Mouse (Mus musculus) liver, embryonic 13.5 days (tissue): Measurements from ENCODE around the gene Krt8. TPM values are rescaled to one million over a fixed set of nuclear protein-coding genes. Genes with fewer than 3 reads are reported as not detected.

Source experiments
- ATAC-seq: fragments of 200-750 bp; cut with Nextera tagmentation; 2 replicates; pipeline ENCODE4 v1.8.0; 2017; ENCODE audit warnings: low read depth, mild to moderate bottlenecking, moderate number of reproducible peaks, moderate library complexity
- DNase-seq: peaks from one replicate; pipeline ENCODE4 v3.0.0; 2022
- H3K27ac ChIP-seq: fragments of 300-500 bp; sonication (generic); 2 replicates; pipeline ENCODE4 v1.5.1; 2015; ENCODE audit warnings: moderate library complexity, mild to moderate bottlenecking, inconsistent platforms
- H3K27me3 ChIP-seq: fragments of 300-500 bp; sonication (generic); 2 replicates; pipeline ENCODE4 v1.6.1; 2015; ENCODE audit warnings: mild to moderate bottlenecking, inconsistent platforms
- H3K36me3 ChIP-seq: fragments of 300-500 bp; sonication (generic); 2 replicates; pipeline ENCODE4 v1.6.1; 2015; ENCODE audit warnings: mild to moderate bottlenecking, inconsistent platforms
- H3K4me1 ChIP-seq: fragments of 300-500 bp; sonication (generic); replicated peaks from 2 replicates; pipeline ENCODE4 v1.6.1; 2015; ENCODE audit warnings: inconsistent platforms
- H3K4me2 ChIP-seq: fragments of 300-500 bp; sonication (generic); 2 replicates; pipeline ENCODE4 v1.6.1; 2015; ENCODE audit warnings: inconsistent platforms, mild to moderate bottlenecking, moderate library complexity
- H3K4me3 ChIP-seq: fragments of 300-500 bp; sonication (generic); replicated peaks from 2 replicates; pipeline ENCODE4 v1.5.1; 2015; ENCODE audit warnings: mild to moderate bottlenecking, inconsistent platforms
- H3K9ac ChIP-seq: fragments of 300-500 bp; sonication (generic); 2 replicates; pipeline ENCODE4 v1.6.1; 2015; ENCODE audit warnings: mild to moderate bottlenecking, inconsistent platforms
- H3K9me3 ChIP-seq: fragments of 300-500 bp; sonication (generic); replicated peaks from 2 replicates; pipeline ENCODE4 v1.6.1; 2016; ENCODE audit warnings: inconsistent platforms
- WGBS: fragments of 180-500 bp; shearing (Covaris S2); methylation state at CpG from one replicate; pipeline ENCODE4 v1.1.7; 2015; ENCODE audit not compliant: insufficient replicate concordance; 5-methylcytosine and 5-hydroxymethylcytosine counted together
- polyA plus RNA-seq: library from polyadenylated mRNA; unstranded; fragments of >200 nt; fragmentation: Nextera tagmentation; extraction: Ambion mirVana; gene quantifications from 2 replicates; pipeline ENCODE4 v1.2.1, GENCODE M21; 2015

The Krt8 gene
- polyA plus RNA-seq, 1 experiment from 2014 or later: 89.5 TPM

DNA sequence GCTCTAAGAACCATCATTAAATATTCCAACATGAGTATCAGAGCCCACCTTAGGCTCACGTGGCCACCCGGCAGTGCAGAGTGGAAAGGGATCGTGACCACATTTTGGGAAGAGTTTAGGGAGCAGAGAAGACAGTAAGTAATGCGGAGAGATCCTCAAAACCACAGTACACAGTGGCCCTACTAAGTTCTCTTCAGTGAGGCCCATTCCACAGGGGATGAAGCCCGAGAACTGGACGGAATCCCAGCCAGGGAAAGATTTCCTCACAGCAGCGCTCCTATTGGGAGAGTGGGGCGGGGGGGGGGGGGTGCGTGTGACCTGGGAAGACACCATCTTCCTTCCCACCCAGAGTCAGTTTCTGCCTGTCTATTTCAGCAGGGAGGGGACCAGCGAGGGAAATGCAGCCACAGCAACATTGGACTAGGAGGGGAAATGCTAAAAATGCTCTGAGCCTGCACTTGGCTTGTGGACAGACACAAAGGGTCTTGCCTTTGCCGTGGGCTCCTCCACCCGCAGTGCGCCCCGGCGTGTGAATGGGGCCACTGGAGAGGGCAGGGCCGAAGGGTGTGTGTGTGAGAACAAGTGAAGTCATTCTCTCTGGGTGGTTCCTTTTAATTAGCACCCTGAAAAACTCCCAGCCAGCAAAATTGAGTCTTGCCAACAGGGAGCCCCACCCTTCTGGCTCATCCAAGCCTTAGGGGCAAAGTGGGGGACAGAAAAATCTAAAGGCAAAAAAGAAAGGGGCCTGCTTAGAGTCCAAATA, 30.0 kb downstream of the Krt8 start:
- H3K4me1 ChIP-seq: peaks cover 56% of the 10 kb centered on the region
- H3K4me3 ChIP-seq: no peak overlapping the region
- WGBS: 58% methylated on average over 16 of the region's 16 CpGs
- DNase-seq: no peak
- H3K27me3 ChIP-seq: peaks cover 15% of the 10 kb centered on the region; the same call in 1 of the 2 replicates
- peak overlapping the region; percentile 83; the same call in 1 of the 2 replicates for H3K27ac ChIP-seq
- no peaks in the 10 kb centered on the region for H3K9me3 ChIP-seq
- peak overlapping the region; percentile 34; the same call in 1 of the 2 replicates for H3K9ac ChIP-seq
- no peak for ATAC-seq
- H3K4me2 ChIP-seq: peak overlapping the region; percentile 26
- H3K36me3 ChIP-seq: no peaks in the 10 kb centered on the region

DNA sequence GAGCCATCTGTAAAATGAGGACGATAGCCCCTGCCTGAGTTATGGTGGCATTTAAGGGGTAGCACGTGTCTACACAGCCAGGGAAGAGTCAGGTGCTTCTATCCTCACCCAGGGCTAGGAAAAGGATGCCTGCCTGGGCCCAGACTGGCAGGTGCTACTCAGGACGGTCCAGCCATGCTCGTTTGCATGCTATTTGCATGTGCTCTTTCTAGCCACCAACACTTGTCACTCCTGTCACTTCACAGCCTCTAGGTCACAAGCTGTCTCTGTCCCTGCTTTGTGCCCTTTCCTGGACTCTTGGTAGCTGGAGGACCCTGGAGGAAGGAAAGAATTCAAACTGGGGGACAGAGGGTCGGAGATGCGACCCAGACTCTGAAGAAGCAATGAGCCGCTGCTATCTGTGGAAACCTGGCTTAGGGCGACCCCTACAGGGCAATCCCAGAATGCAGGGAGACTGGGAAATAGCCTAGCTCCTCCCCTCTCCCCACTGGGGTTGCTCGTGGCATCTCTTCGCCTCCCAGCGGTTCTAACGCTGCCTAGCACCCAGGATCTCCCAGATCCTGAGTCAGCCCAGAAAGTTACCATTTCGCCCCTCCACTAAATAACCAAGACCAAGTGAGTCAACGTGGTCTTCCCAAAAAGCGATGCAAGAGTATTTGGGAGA, 30.7 kb downstream of the Krt8 start:
- no peak overlapping the region for H3K4me2 ChIP-seq
- 14% methylated on average over 15 of the region's 15 CpGs for WGBS
- H3K4me3 ChIP-seq: no peak overlapping the region
- no peak for ATAC-seq
- H3K4me1 ChIP-seq: peaks cover 50% of the 10 kb centered on the region
- peak; percentile 85 for DNase-seq
- no peaks in the 10 kb centered on the region for H3K9me3 ChIP-seq
- H3K27ac ChIP-seq: no peak overlapping the region
- peaks cover 15% of the 10 kb centered on the region; the same call in 1 of the 2 replicates for H3K27me3 ChIP-seq
- no peaks in the 10 kb centered on the region for H3K36me3 ChIP-seq
- H3K9ac ChIP-seq: no peak overlapping the region

DNA sequence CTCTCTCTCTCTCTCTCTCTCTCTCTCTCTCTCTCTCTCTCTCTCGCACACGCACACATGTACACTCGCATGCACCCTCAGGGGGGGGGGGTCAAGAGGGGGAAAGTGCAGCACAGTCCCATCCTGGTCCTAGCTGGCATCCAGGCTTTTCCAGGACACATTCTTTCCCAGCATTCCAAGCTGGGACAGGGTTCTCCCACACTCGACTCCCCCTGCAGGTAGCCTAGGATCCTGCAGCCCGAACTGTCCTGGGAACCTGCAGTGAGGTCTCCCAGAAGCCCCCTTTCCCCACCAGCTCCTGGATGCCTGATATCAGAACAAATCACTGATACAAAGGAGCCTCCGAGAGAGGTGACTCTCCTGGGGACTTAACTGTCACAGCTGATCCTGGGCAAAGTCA, 33.7 kb downstream of the Krt8 start:
- H3K27ac ChIP-seq: no peak overlapping the region
- no peak for ATAC-seq

DNA sequence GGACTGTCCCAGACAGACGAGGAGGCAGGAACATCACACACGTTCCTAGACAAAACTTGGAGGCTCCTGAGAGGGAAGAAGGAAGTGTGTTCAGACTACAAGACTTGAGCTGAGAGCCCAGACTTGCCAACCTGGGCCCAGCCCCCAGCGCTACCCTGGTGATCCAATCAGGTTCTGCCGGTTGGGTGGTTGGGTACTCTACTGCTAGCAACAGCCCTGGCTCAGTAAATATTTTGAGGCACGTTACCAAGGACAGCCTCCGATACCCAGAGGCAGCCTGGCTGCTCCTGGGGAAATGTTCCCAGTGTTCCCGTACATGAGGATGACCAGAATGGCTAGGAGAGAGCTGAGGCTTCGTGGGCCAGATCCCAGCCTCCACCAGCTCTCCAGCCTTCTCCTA, 37.5 kb downstream of the Krt8 start:
- Histone ChIP-seq H3K9ac (no peak overlapping the region), H3K27ac (no peak overlapping the region), H3K4me3 (no peak overlapping the region), H3K9me3 (no peaks in the 10 kb centered on the region), H3K4me1 (no peaks in the 10 kb centered on the region), H3K36me3 (no peaks in the 10 kb centered on the region), H3K4me2 (no peak overlapping the region), H3K27me3 (peaks cover 8% of the 10 kb centered on the region; the same call in 1 of the 2 replicates)
- 56% methylated on average over 8 of the region's 8 CpGs for WGBS
- DNase-seq (no peak), ATAC-seq (no peak)

More for the DNA sequence above, 33.7 kb downstream of the Krt8 start:
- Histone ChIP-seq H3K4me2 (no peak overlapping the region), H3K36me3 (no peaks in the 10 kb centered on the region), H3K4me3 (no peak overlapping the region), H3K27me3 (peaks cover 15% of the 10 kb centered on the region; the same call in 1 of the 2 replicates), H3K9ac (no peak overlapping the region), H3K4me1 (peaks cover 20% of the 10 kb centered on the region), H3K9me3 (no peaks in the 10 kb centered on the region)
- DNase-seq: no peak
- WGBS: 11% methylated on average over 3 of the region's 6 CpGs

DNA sequence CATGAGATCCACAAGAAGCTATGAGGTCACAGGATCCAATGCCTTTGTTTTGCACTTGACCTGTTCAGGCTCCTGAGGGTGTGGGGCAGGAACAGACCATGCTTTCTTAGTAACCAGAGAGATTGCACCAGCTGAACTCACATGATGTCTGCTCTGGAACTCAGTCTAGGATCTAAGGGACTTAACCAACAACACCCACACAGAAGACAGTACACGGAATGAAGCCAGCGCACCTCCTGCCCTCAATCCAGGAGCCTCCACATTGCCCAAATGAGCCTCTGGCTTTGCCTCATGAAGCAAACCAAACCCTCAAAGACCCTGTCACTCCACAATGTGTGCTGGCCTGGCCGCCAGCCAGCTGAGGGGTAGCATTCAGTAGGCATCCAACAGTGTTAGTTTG, 45.4 kb downstream of the Krt8 start:
- Histone ChIP-seq H3K9me3 (no peaks in the 10 kb centered on the region), H3K36me3 (no peaks in the 10 kb centered on the region), H3K4me3 (no peak overlapping the region), H3K9ac (no peak overlapping the region), H3K27ac (no peak overlapping the region), H3K4me2 (no peak overlapping the region), H3K4me1 (no peaks in the 10 kb centered on the region), H3K27me3 (no peaks in the 10 kb centered on the region)
- DNase-seq (no peak), ATAC-seq (no peak)
- 68% methylated on average over 3 of the region's 3 CpGs for WGBS

DNA sequence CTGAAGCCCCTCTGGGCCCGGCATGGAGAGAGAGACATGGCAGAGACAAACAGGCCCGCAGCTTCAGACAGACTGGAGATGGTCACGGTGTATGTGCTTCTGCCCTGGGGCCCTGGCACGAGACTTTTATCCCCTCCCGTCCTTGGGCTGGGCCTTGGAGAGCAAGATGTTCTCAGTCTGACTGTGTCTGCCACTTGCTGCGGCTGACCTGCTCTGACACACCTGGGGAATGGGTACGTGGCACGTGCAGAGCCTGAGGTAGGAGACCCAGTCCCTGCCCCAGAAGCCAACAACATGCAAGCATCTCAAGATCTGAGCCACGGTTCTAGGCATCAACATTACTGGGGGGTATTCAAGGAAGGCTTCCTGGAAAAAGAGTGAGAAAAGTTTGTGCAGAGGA, 50.1 kb downstream of the Krt8 start, which contains the start of gene Krt78:
Krt78 (minus strand) TSS at position 101 of the 400 bp plus-strand sequence.
- ATAC-seq: no peak

DNA sequence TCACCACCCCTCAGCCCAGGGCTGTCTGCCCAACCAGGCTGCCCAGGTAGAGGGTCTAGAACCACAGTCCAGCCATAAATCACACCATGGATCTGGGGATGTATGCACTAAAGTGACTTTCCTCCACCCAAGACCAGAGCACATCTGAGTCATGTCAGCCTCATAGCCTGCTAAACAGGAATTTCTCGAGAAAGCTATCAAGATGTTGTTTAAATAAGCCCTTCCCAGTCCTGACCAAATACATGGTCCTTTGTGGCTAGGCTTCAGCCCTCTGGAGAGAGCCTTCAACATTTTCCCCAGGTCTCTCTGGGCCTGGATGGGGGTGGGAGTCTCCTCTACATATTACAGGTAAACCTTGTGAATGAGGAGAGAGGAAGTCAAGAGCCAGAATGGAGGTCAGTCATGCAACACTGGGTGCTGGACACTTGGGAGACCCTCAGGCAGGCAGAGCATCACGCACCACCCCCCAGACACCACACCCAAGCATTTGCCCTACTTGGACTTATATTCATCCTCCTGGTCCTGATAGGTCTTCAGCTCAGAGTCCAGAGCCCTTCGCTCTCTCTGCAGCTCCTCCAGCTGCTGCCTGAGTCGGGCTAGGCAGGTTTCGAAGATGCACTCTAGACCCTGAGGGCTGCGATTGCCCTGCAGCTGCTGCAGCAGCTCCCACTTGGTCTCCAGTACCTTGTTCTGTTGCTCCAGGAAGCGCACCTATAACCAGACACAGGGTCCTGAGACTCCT, 51.4 kb downstream of the Krt8 start:
- Histone ChIP-seq H3K9me3 (no peaks in the 10 kb centered on the region), H3K9ac (no peak overlapping the region), H3K4me1 (no peaks in the 10 kb centered on the region), H3K27me3 (no peaks in the 10 kb centered on the region), H3K4me2 (no peak overlapping the region), H3K4me3 (no peak overlapping the region), H3K27ac (no peak overlapping the region), H3K36me3 (no peaks in the 10 kb centered on the region)
- ATAC-seq (no peak), DNase-seq (no peak)
- 57% methylated on average over 7 of the region's 7 CpGs for WGBS

More for the DNA sequence above, 50.1 kb downstream of the Krt8 start, which contains the start of gene Krt78:
- Histone ChIP-seq H3K27ac (no peak within 1 kb of the TSS), H3K27me3 (no peaks in the 10 kb centered on the region), H3K36me3 (no peaks in the 10 kb centered on the region), H3K4me2 (no peak within 1 kb of the TSS), H3K4me3 (no peak within 1 kb of the TSS), H3K9me3 (no peaks in the 10 kb centered on the region), H3K4me1 (no peaks in the 10 kb centered on the region), H3K9ac (no peak within 1 kb of the TSS)
- WGBS: 61% methylated on average over 9 of the region's 9 CpGs
- no peak for DNase-seq

Other genes with a start within 250 kb of the Krt8 start
- not detected in 2 replicates for gene Krt72, start 218.0 kb downstream of the Krt8 start, polyA plus RNA-seq
- not detected in 2 replicates for gene Krt73, start 202.1 kb downstream of the Krt8 start, polyA plus RNA-seq
- gene Krt2, start 186.3 kb downstream of the Krt8 start, polyA plus RNA-seq: not detected in 2 replicates
- gene Krt1, start 153.7 kb downstream of the Krt8 start, polyA plus RNA-seq: not detected in 2 replicates
- gene Krt77, start 134.8 kb downstream of the Krt8 start, polyA plus RNA-seq: not detected in 2 replicates
- gene Krt76, start 111.6 kb downstream of the Krt8 start, polyA plus RNA-seq: not detected in 2 replicates
- gene Krt4, start 79.7 kb downstream of the Krt8 start, polyA plus RNA-seq: 0.15 and 0.32 TPM in 2 replicates
- not detected in 2 replicates for gene Krt79, start 64.2 kb downstream of the Krt8 start, polyA plus RNA-seq
- gene Krt78, start 50.2 kb downstream of the Krt8 start, polyA plus RNA-seq: 0.03 TPM in 1 of 2 replicates, not detected in the other
- gene Krt18, start 23.7 kb upstream of the Krt8 start, polyA plus RNA-seq: 81.8 and 85.0 TPM in 2 replicates
- 67.5 and 79.6 TPM in 2 replicates for gene Eif4b, start 69.3 kb upstream of the Krt8 start, polyA plus RNA-seq
- gene Tns2, start 95.9 kb upstream of the Krt8 start, polyA plus RNA-seq: 4.4 and 5.0 TPM in 2 replicates
- 13.1 and 13.7 TPM in 2 replicates for gene Spryd3, start 131.8 kb upstream of the Krt8 start, polyA plus RNA-seq
- 1.1 and 1.2 TPM in 2 replicates for gene Igfbp6, start 139.9 kb upstream of the Krt8 start, polyA plus RNA-seq
- gene Soat2, start 146.0 kb upstream of the Krt8 start, polyA plus RNA-seq: 31.0 and 31.3 TPM in 2 replicates
- 14.8 and 21.8 TPM in 2 replicates for gene Zfp740, start 198.8 kb upstream of the Krt8 start, polyA plus RNA-seq
- gene Csad, start 200.2 kb upstream of the Krt8 start, polyA plus RNA-seq: 20.8 and 22.0 TPM in 2 replicates
- 5.5 and 6.5 TPM in 2 replicates for gene Itgb7, start 227.5 kb upstream of the Krt8 start, polyA plus RNA-seq